Mouse (Mus musculus) G1E (cell line): ENCODE data around the gene Epn3. TPM values are rescaled to one million over a fixed set of nuclear protein-coding genes. Genes with fewer than 3 reads are reported as not detected.

Experiments used
- ATAC-seq: 2 replicates; pipeline ENCODE4 v1.8.0; 2016; ENCODE audit warnings: mild to moderate bottlenecking; ENCODE audit not compliant: insufficient number of reproducible peaks, poor library complexity, low FRiP score, severe bottlenecking; ENCODE audit errors: extremely low read depth
- DNase-seq: peaks from one replicate; pipeline ENCODE4 v3.0.0; 2012; ENCODE audit warnings: low spot score
- H3K27me3 ChIP-seq: 2 replicates; pipeline ENCODE4 v1.6.1; 2012; ENCODE audit warnings: mild to moderate bottlenecking, low read length, inconsistent platforms; ENCODE audit not compliant: insufficient read depth
- H3K36me3 ChIP-seq: replicated peaks from 2 replicates; pipeline ENCODE3; 2012; ENCODE audit warnings: mild to moderate bottlenecking, inconsistent platforms
- H3K4me1 ChIP-seq: 2 replicates; pipeline ENCODE4 v1.6.1; 2012; ENCODE audit warnings: low read depth, low read length, inconsistent platforms, mixed read lengths; ENCODE audit not compliant: insufficient read depth
- H3K4me3 ChIP-seq: 2 replicates; pipeline ENCODE4 v1.5.1; 2012; ENCODE audit warnings: low read depth, mild to moderate bottlenecking, inconsistent platforms, low read length, moderate library complexity, mixed read lengths
- H3K9me3 ChIP-seq: replicated peaks from 2 replicates; pipeline ENCODE4 v1.6.1; 2012; ENCODE audit warnings: inconsistent platforms
- CTCF ChIP-seq: IDR thresholded peaks from 2 replicates; pipeline ENCODE4 v1.5.1; 2012; ENCODE audit warnings: low read depth, low read length, inconsistent platforms, mixed read lengths
- GATA1 ChIP-seq: IDR thresholded peaks from 2 replicates; pipeline ENCODE4 v1.6.1; 2012; ENCODE audit warnings: borderline replicate concordance, low read length, inconsistent platforms, mixed read lengths
- GATA2 ChIP-seq: IDR thresholded peaks from 2 replicates; pipeline ENCODE4 v1.6.1; 2012; ENCODE audit warnings: low read depth, low read length, inconsistent platforms, borderline replicate concordance
- POLR2AphosphoS5 ChIP-seq: IDR thresholded peaks from 2 replicates; pipeline ENCODE4 v1.6.1; 2012; ENCODE audit warnings: low read depth, low read length, inconsistent platforms; ENCODE audit not compliant: insufficient replicate concordance
- TAL1 ChIP-seq: conservative IDR thresholded peaks from 2 replicates; pipeline ENCODE4 v1.6.1; 2012; ENCODE audit warnings: low read depth, low read length, inconsistent platforms, mixed read lengths
- polyA plus RNA-seq: library from polyadenylated mRNA; stranded (reverse); fragments of >175 nt; gene quantifications from 2 replicates; pipeline ENCODE4 v1.2.3, GENCODE M21; 2012
- total RNA-seq, 2 experiments: library from RNA; stranded (forward) in 1 of 2; stranded (reverse) in 1 of 2; fragments of 200-1000 nt in 1 of 2; fragments of >200 nt in 1 of 2; fragmentation: Nextera tagmentation in 1 of 2; gene quantifications; 2 replicates each; pipeline ENCODE4 v1.2.3; 2014 to 2017

Gene Epn3
- total and polyA plus RNA-seq, 3 experiments = not detected

DNA sequence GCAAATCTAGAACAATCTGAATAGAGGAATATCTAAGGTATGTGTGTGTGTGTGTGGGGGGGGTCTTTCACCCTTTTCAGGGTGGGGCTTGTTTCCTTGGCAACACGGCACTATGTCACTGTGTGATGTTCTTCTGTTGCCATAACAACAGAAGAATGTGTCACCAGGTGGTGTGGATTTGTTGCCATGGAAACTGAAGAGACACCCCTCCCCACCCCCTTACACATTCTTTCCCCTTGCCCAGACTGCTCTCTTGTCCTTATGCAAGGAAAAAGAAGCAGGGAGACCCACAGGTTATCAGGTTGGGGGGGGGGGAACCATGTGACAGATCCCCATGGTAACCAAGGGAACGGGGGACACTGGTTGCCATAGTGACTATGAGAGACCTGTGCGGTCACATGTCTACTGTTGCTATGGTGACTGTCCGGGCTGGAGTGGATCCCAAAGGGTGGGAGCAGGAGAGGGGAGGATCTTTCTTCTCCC lies 31.2 kb downstream of the Epn3 start:
- H3K36me3 ChIP-seq = no peaks in the 10 kb centered on the region
- DNase-seq (no peak), ATAC-seq (no peak)
- peaks cover 23% of the 10 kb centered on the region for H3K27me3 ChIP-seq
- H3K9me3 ChIP-seq = no peaks in the 10 kb centered on the region
- H3K4me3 ChIP-seq = no peak overlapping the region
- H3K4me1 ChIP-seq = no peaks in the 10 kb centered on the region
- TF ChIP-seq POLR2AphosphoS5 (no peak), GATA2 (no peak), CTCF (no peak), TAL1 (no peak), GATA1 (no peak)

DNA sequence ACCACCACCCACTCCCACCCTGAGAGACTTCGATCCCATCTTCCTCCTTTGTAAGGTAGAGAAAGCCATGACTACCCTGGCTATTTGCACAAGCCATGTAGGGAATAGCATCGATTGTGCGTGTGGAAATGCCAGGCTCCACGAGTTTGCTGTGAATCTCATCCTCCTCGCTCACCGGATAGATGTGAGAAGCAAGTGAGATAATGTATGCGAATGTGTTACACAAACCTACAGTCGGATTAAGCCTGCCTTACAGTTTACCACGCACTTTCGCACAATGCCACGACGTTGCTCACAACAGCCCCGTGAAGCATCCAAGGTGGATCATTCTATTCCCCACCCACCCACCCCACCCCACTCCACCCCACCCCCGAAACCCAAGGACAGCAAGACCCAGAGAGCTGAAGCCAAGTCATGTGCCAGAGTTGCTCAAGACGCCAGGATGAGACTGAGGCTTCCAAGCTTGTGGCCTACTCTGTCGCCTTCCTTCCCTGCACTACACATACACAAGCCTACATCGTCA lies 33.4 kb downstream of the Epn3 start:
- DNase-seq = no peak
- Histone ChIP-seq H3K4me1 (no peaks in the 10 kb centered on the region), H3K27me3 (peaks cover 10% of the 10 kb centered on the region; the same call in 1 of the 2 replicates), H3K9me3 (no peaks in the 10 kb centered on the region), H3K36me3 (no peaks in the 10 kb centered on the region), H3K4me3 (no peak overlapping the region)
- ATAC-seq = no peak
- TF ChIP-seq CTCF = no peak
- no peak for TF ChIP-seq POLR2AphosphoS5
- no peak for TF ChIP-seq GATA1
- no peak for TF ChIP-seq GATA2
- no peak for TF ChIP-seq TAL1

DNA sequence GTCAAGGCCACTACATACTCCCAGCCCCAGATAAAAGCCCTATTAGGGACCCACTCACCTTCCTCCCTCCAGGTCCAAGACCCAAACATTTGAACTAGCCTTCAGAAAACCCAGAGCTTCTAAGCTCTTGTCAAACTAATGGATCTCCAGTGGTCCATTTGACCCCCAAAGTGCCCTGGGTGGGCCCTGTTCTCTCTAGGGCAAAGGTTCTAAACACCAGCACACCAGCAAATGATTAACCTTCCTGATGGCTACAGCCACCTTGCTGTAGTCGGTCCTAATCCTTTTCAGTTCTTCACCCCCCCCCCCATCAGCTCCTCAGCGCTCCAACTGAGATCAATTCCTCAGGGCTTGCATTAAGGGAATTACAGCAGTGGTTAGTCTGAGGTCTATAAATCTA lies 35.6 kb downstream of the Epn3 start:
- no peak overlapping the region for H3K4me3 ChIP-seq
- no peaks in the 10 kb centered on the region for H3K36me3 ChIP-seq
- no peaks in the 10 kb centered on the region for H3K9me3 ChIP-seq
- ATAC-seq = no peak
- no peak for DNase-seq
- H3K27me3 ChIP-seq = peaks cover 10% of the 10 kb centered on the region; the same call in 1 of the 2 replicates
- TF ChIP-seq POLR2AphosphoS5 (no peak), CTCF (no peak), TAL1 (no peak), GATA2 (no peak), GATA1 (no peak)
- no peaks in the 10 kb centered on the region for H3K4me1 ChIP-seq

DNA sequence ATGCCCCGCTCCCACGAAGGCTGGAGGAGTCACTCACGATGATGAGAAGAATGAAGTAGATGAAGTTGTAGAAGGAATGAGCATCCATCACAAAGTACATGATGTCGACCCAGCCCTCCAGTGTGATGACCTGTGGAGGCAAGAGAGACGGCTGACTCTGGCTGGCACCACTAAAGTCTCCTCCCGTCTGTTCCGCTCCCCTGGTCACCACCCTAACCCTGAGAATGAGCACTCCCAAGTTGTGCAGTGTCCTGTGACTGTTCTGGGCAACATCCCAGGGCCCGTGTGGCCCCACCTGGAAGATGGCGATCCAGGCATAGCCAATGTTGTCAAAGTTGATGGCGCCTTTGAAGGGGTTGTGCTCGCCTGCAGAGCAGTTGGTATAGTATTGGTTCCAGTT lies 37.9 kb downstream of the Epn3 start:
- Histone ChIP-seq H3K36me3 (no peaks in the 10 kb centered on the region), H3K4me1 (no peaks in the 10 kb centered on the region), H3K4me3 (no peak overlapping the region), H3K9me3 (no peaks in the 10 kb centered on the region), H3K27me3 (peaks cover 10% of the 10 kb centered on the region; the same call in 1 of the 2 replicates)
- ATAC-seq (no peak), DNase-seq (no peak)
- no peak for TF ChIP-seq POLR2AphosphoS5
- TF ChIP-seq TAL1 = no peak
- TF ChIP-seq CTCF = no peak
- no peak for TF ChIP-seq GATA2

DNA sequence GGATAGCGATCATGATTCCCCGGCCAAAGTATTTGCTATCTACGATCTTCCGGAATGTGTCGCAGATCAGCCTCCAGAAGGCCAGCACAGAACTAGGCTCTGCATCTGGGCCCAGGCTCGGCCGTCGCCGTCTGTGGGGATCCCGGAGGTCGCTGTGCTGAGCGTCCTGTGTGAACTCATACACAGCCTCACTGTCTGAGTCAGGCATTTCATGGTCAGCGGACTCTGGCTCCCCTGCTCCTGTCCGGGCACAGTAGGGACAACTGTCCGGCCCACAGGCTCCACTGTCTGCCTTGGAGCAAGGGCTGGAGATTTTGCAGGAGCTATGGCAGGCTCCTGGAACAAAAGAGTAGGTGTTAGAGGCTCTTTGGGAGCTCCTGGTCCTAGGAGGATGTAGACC lies 42.8 kb downstream of the Epn3 start:
- no peaks in the 10 kb centered on the region for H3K36me3 ChIP-seq
- no peaks in the 10 kb centered on the region for H3K4me1 ChIP-seq
- no peak overlapping the region for H3K4me3 ChIP-seq
- no peak for DNase-seq
- no peak for ATAC-seq
- H3K9me3 ChIP-seq = no peaks in the 10 kb centered on the region
- TF ChIP-seq CTCF = no peak
- TF ChIP-seq TAL1 = no peak
- no peak for TF ChIP-seq POLR2AphosphoS5
- no peak for TF ChIP-seq GATA2
- no peak for TF ChIP-seq GATA1
- peaks cover 17% of the 10 kb centered on the region for H3K27me3 ChIP-seq

DNA sequence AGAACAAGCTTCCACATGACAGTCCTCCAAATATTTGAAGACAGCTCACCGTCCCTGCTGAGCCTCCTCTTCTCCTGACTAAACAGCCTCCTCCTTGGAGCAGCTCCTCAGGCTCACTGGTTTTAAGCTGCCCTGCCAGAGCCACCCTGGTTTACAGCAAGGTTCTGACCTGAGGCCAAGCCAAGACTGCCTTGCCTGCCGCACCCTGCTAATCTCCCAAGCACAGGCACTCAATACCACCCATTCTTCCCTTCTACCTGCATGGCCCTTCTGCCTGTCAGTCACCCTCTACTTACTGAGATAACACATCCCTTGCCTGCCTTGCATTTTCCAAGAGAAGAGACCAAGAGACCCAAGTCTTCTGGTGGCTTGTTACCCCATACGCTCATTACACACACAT lies 43.4 kb downstream of the Epn3 start:
- H3K36me3 ChIP-seq = no peaks in the 10 kb centered on the region
- DNase-seq (no peak), ATAC-seq (no peak)
- TF ChIP-seq CTCF (no peak), POLR2AphosphoS5 (no peak), TAL1 (no peak), GATA1 (no peak), GATA2 (no peak)
- H3K9me3 ChIP-seq = no peaks in the 10 kb centered on the region
- H3K4me1 ChIP-seq = no peaks in the 10 kb centered on the region
- no peak overlapping the region for H3K4me3 ChIP-seq
- peaks cover 15% of the 10 kb centered on the region for H3K27me3 ChIP-seq

DNA sequence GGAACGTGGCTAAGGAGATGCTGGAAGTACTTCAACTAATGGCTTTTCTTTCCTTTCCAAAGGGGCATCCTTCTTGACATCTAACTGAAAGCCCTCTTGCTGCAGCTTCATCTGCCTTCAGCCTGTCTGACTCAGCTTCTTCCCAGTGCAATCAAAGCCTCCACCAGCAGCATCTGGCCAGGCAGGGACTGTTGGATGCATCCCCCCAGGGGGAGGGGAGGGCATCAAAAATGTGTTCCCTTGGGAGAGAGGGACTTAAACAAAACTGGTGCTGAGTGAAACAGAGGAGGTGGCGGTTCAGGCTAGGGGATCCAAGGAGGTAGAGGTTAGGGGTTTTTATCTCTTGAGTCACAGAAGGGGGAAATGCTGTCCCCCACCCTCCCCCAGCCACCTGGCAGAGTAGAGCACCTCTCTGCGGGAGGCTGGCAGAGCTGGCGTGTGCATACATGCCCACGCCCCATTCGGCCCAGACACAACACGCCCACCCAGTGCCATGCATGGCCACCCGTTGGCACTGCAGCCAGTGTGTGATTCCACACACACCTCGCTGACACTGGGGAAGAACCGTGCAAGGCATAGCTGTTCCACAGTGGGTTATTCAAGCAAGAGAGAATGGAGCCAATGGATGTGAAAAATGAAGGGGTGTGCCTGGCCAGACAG lies 44.5 kb downstream of the Epn3 start:
- no peaks in the 10 kb centered on the region for H3K4me1 ChIP-seq
- ATAC-seq (no peak), DNase-seq (no peak)
- no peaks in the 10 kb centered on the region for H3K9me3 ChIP-seq
- H3K27me3 ChIP-seq = peaks cover 22% of the 10 kb centered on the region
- H3K4me3 ChIP-seq = no peak overlapping the region
- no peaks in the 10 kb centered on the region for H3K36me3 ChIP-seq
- TF ChIP-seq TAL1 (no peak), GATA2 (no peak), GATA1 (no peak), CTCF (no peak), POLR2AphosphoS5 (no peak)
